Mouse (Mus musculus) v-Abl transformed pro-B cells (cell line): ENCODE measurements at regions not wholly inside any gene's neighbourhood (a gene's known extent, or its start where the extent isn't known, plus 50 kb on each side); places are given as distances from the start of the nearest gene placed in this dataset.

ENCODE experiments used
- in situ Hi-C, 2 experiments: fragments of 400-800 bp; cut with MboI; formaldehyde crosslinking; loops; one replicate each; pipeline ENCODE4 v1.15.1; 2025; ENCODE audit not compliant: unreplicated experiment in 2 of 2

DNA sequence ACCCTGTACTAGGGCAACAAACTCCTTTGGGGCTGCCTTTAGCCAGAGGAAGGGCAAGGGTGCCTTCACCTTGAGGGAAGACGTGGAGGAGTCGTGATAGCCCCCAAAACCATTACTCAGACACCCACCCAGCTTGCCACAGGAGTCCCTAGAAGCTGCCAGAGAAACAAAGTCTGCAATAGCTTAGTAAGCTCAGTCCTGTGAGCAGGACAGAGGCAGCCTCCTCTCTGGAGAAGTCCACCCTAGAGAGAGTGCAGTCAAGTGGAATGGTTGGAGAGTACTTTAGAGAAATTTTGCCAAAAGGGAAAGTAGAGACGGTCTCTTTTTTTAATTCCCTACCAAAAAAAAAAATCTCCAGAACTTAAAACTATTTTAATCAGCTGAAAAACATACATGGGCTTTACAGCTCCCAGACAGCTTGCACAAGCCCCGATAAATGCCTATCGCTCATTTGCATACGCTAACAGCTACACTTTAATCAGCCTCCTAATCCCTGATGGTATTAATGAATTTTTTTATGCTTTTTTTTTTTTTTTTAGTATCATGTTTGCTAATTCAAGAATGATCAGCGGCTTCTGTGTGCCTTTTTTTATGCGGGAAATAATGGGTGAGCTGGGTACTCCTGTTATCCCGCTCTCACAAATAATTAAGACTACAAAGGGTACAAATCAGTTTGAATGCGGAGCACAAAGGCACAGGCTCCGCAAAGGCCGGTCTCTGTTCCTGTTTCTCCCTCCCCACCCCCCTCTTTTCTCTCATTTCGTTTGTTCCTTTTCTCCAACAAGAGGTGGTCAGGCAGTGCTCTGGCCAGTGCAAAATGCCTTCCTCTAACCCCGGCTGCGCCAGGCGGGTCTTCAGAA, 219.8 kb downstream of the Il20rb start:
- in situ Hi-C loops = no loop called here

DNA sequence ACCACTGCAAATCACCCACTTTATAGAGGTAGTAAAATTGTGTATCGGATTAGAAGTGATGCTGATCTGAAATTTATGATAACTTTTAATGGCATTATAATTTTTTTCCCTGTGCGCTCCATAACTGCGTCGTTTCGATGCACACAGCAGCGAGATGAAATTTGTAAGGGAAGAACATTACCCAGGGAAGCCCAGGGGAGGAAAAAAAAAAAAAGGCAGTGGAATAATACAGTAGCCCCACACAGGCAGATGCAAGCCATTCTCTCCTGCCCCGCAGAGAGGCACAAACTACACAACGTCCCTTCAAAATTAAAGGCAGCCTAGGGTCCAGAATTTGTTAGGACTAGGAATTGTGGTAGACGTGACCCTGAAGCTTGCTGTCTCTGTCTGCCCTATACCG, 234.2 kb downstream of the Il20rb start:
- in situ Hi-C loops = no loop called here
